Mouse (Mus musculus) left cerebral cortex, postnatal 4 days (tissue): ENCODE data around the gene Grin2c. TPM values are rescaled to one million over a fixed set of nuclear protein-coding genes. Genes with fewer than 3 reads are reported as not detected.

Experiments used
- DNase-seq: peaks from one replicate; pipeline ENCODE4 v3.0.0-alpha.2; 2022
- intact Hi-C: fragments of 180-260 bp; cut with DNase I; formaldehyde crosslinking; loops from one replicate; pipeline ENCODE4 v1.15.1; 2025
- microRNA-seq: library from miRNA; unstranded; fragments of <30 nt; microRNA quantifications from one replicate; pipeline ENCODE4 v1.2.0, GENCODE M21; 2022
- total RNA-seq, 2 experiments: library from RNA; stranded (reverse); gene quantifications; 2 replicates each; pipeline ENCODE4 v1.2.3; 2021

The Grin2c gene
- total RNA-seq, 2 experiments from 2014 or later = 1.4 to 2.0 TPM

DNA sequence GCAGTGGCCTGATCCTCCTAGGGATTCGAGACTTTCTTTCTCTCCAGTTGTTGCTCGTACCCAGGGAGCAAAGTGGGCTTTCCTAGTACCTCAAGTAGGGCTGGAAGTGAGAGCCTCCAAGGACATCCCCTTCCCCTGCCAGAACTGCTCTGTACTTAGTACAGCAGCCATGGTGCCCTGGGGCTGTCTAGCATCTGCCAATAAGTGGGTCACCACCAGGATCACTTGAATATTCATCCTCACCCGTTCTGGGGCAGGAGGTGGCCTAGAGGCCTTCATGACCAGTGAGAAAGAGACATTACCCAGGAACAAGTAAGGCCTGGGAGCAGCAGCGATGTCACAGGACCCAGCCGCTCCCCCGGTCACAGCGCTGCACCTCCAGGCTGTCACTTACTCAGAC lies 57.1 kb downstream of the Grin2c start:
- DNase-seq = no peak
- intact Hi-C loops = loop anchor here (10.0 kb wide), 1 partner anchor 145 kb away; no protein-coding TSS in a partner anchor

DNA sequence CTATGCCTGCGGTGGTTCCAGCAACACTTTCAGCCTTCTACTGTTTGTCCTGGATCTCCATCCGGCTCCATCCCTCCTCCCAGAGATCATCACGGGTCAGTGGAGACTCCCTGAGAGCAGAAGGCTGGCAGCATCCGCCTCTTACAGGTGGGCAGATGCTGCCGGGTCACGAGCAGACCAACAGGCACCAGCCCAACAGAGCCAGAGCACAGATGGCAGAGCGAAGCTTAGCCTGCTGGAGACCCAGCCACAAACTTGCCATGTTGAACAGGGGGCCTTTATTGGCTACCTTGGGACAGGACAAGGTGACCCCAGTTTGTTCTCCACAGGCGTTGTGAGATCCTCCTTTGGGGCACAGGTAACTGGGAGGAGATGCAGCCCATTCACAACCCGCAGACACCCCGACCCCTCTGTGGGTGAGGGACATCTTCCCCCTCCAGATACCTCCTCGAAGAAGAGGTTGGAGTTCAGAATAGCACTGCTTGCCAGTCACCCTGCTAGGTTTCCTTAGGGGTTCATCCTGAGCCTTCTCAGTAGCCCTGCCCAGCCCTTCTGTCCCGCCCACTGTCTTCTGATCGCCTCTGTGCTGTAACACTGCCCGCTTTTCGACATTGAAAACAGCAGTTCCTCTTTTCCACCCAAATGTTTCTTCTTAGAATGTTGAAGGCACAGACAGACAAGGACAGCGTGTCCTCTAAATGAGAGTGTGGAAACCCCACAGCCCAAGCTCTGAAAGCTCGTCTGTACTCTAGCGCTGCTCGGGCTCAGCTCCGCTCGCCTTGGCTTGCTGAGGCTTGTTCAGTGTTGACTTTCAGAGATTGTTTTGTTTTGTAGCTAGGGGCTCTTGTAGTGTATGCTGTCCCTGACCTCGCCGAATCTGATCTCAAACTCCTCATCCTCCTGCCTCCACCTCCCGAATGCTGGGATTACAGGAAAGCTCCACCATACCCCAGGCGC lies 58.0 kb downstream of the Grin2c start:
- intact Hi-C loops = loop anchor here (10.0 kb wide), 1 partner anchor 146 kb away; no protein-coding TSS in a partner anchor
- DNase-seq = peak; percentile 69

DNA sequence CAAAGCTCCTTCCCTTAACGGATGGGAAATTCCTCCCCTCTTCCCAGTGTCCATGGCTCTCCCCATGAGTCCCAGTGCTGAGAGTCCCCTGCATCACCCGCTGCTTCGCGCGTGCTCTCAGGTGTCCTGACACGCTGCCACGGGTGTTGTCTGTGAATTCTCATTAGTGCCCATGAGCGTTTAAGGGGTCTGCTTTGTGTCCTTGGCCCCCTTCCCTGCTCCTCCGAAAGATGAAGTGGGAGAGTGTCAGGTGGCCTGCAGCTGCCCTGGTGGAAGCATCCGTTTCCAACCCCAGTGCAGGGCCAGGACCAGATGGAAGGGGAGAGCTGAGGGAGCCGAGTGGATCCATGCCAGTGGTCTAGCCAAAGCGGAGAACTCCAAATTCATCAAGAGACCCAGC lies 58.9 kb downstream of the Grin2c start:
- peak; percentile 83 for DNase-seq
- intact Hi-C loops = loop anchor here (10.0 kb wide), 1 partner anchor 147 kb away; no protein-coding TSS in a partner anchor

DNA sequence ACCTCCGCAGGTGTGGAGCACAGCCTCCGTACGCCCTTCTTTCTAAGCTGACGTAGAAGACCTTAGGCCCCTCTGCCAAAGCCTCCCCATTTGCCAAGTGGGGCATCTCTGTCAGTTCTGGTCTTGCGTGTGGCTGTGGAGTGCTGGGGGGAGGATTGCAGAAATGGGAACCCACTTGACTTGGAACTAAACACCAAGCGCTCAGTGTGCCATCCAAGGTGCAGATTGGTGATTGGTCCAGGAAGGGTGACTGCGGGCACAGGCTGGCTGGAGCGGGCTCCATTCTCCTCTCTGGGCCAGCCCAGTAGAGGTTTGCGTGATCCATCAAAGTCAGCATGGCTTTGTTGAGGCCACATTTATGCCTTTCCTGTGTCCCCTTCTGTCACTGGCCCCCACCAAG lies 64.3 kb downstream of the Grin2c start:
- intact Hi-C loops = loop anchor here (5.0 to 10.0 kb wide), 2 partner anchors 70 to 152 kb away; no protein-coding TSS in a partner anchor
- DNase-seq = no peak

DNA sequence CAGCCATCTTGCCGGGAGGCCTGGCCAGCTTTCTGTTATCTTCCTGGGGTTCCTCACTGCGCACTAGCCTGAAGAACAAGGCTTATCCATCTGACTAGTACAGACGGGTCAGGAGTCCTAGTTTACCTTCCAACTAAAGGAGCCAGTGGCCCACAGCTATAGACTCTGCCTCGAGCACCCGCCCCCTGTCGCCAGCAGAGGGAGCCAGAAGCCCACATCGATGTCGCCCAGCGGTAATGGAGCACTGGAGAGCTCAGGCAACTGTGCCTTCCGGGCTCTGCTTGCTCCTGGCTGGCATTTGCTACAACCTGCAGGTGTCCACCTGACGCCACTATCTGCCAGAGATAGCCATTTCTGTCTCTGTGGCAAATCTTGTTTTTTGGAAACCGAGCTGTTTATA lies 64.7 kb downstream of the Grin2c start:
- intact Hi-C loops = loop anchor here (5.0 to 10.0 kb wide), 2 partner anchors 70 to 152 kb away; no protein-coding TSS in a partner anchor

DNA sequence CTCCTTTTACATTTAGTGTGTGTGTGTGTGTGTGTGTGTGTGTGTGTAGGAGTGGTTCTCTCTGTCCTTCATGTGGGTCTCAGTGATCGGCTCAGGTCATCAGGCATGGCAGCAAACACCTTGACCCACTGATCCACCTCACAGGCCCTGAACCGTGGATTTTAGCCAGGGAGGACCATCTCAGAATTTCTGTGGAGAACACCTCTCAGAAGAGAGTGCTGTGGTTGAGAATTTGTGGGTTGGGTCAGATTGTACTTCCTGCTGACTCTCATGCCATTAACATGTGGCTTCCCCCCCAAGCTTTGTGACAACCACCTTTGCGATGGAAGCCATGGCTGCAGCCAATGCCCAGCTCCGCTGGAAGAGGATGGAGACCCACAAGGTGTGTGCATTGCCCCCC lies 66.5 kb downstream of the Grin2c start:
- DNase-seq = no peak
- intact Hi-C loops = loop anchor here (5.0 to 10.0 kb wide), 2 partner anchors 72 to 154 kb away; no protein-coding TSS in a partner anchor

More for the DNA sequence above, 64.7 kb downstream of the Grin2c start:
- peak; percentile 87 for DNase-seq

Small RNA genes lying within 50 kb of the gene (microRNA-seq; reads per million reads assigned to microRNA genes)
- gene Gm25837 = not detected

Other genes with a start within 250 kb of the Grin2c start
- 1 to 10 TPM in 1 of 2 experiments, not detected in 1; 1.0 TPM for gene Cd300ld4, start 240.2 kb downstream of the Grin2c start, total RNA-seq
- under 1 TPM; 0.50 to 0.62 TPM for gene Cd300ld5, start 229.5 kb downstream of the Grin2c start, total RNA-seq
- under 1 TPM; 0.50 to 0.62 TPM for gene Cd300ld3, start 218.8 kb downstream of the Grin2c start, total RNA-seq
- not detected for gene Cd300e, start 205.1 kb downstream of the Grin2c start, total RNA-seq
- gene Rab37, start 175.8 kb downstream of the Grin2c start, total RNA-seq = under 1 TPM; 0.38 to 0.68 TPM
- under 1 TPM; 0.30 to 0.48 TPM for gene Cd300lf, start 133.3 kb downstream of the Grin2c start, total RNA-seq
- 10 to 100 TPM; 38.7 to 41.3 TPM for gene Slc9a3r1, start 103.9 kb downstream of the Grin2c start, total RNA-seq
- 10 to 100 TPM; 18.1 to 18.2 TPM for gene Tmem104, start 79.8 kb downstream of the Grin2c start, total RNA-seq
- 10 to 100 TPM; 12.5 to 15.6 TPM for gene Nat9, start 79.4 kb downstream of the Grin2c start, total RNA-seq
- gene Fdxr, start 9.8 kb upstream of the Grin2c start, total RNA-seq = 10 to 100 TPM; 24.4 to 25.8 TPM
- gene Fads6, start 30.4 kb upstream of the Grin2c start, total RNA-seq = 1 to 10 TPM; 2.9 to 4.1 TPM
- gene Otop2, start 39.9 kb upstream of the Grin2c start, total RNA-seq = not detected
- under 1 TPM in 1 of 2 experiments, not detected in 1; 0.24 TPM for gene Ush1g, start 54.8 kb upstream of the Grin2c start, total RNA-seq
- gene Otop3, start 67.5 kb upstream of the Grin2c start, total RNA-seq = under 1 TPM in 1 of 2 experiments, not detected in 1; 0.42 TPM
- gene Hid1, start 100.5 kb upstream of the Grin2c start, total RNA-seq = 10 to 100 TPM; 72.7 to 80.6 TPM
- 10 to 100 TPM; 31.4 to 33.1 TPM for gene Cdr2l, start 114.7 kb upstream of the Grin2c start, total RNA-seq
- gene Mrpl58, start 136.5 kb upstream of the Grin2c start, total RNA-seq = 100 to 1,000 TPM in 1 of 2 experiments, 10 to 100 TPM in 1; 97.9 to 109 TPM
- gene Atp5h, start 152.7 kb upstream of the Grin2c start, total RNA-seq = 100 to 1,000 TPM; 290 to 310 TPM
- gene Kctd2, start 152.9 kb upstream of the Grin2c start, total RNA-seq = 10 to 100 TPM; 47.7 to 52.9 TPM
- gene Trim80, start 173.3 kb upstream of the Grin2c start, total RNA-seq = under 1 TPM in 1 of 2 experiments, not detected in 1; 0.20 TPM
- not detected for gene Slc16a5, start 195.2 kb upstream of the Grin2c start, total RNA-seq
- gene Armc7, start 208.4 kb upstream of the Grin2c start, total RNA-seq = 10 to 100 TPM in 1 of 2 experiments, 1 to 10 TPM in 1; 9.9 to 10.2 TPM
- 10 to 100 TPM; 57.4 to 70.8 TPM for gene Nt5c, start 224.6 kb upstream of the Grin2c start, total RNA-seq
- gene Jpt1, start 247.1 kb upstream of the Grin2c start, total RNA-seq = 100 to 1,000 TPM; 803 to 865 TPM